Comparison of ENCODE assay signal across 16 mouse cellular contexts in genomic region chr11:55810685-55811084, GRCm38 (mm10).
DNase-seq lines count a peak whose midpoint lies in the region; ATAC-seq and TF ChIP-seq lines count a peak whose summit lies in the region.
"Had no signal": no experiment of that assay in that cellular context is flagged by ENCODE, and none has a peak within 500 bp of the region (broad histone marks: within the 10 kb centered on the region; RNA-seq: fewer than 3 reads in every experiment).

No protein-coding gene starts in this region.

- TF ChIP-seq EP300 in lung, postnatal 0 days (IDR thresholded peaks at IDR 0.05), result no peak

- no peak for ATAC-seq in forebrain, embryonic 11.5 days (replicated peaks; ENCODE audit: low FRiP score)
- ATAC-seq in lung, embryonic 14.5 days (ENCODE audit: insufficient read depth), result no peak
- ATAC-seq in lung, postnatal 0 days, result no peak
- ATAC-seq in neural tube, embryonic 11.5 days (ENCODE audit: insufficient read depth, low FRiP score, low TSS enrichment), result no peak
- ATAC-seq: forebrain, embryonic 15.5 days had no signal

- no peaks in the 10 kb centered on the region for H3K36me3 ChIP-seq in forebrain, embryonic 10.5 days (replicated peaks)
- no peaks in the 10 kb centered on the region for H3K36me3 ChIP-seq in forebrain, embryonic 11.5 days (ENCODE audit: control insufficient read depth, insufficient read depth, low read length)
- H3K36me3 ChIP-seq in lung, embryonic 14.5 days (ENCODE audit: insufficient read depth), result no peaks in the 10 kb centered on the region
- no peaks in the 10 kb centered on the region for H3K36me3 ChIP-seq in lung, postnatal 0 days (ENCODE audit: insufficient read depth, low read length)
- H3K36me3 ChIP-seq in neural tube, embryonic 11.5 days (ENCODE audit: control insufficient read depth, insufficient read depth, low read length), result no peaks in the 10 kb centered on the region
- H3K36me3 ChIP-seq: forebrain, embryonic 15.5 days; heart, embryonic 10.5 days; midbrain, embryonic 10.5 days had no signal

- H3K27ac ChIP-seq in forebrain, embryonic 10.5 days, result no peak overlapping the region
- H3K27ac ChIP-seq in forebrain, embryonic 11.5 days (ENCODE audit: low read depth, low read length), result no peak overlapping the region
- no peak overlapping the region for H3K27ac ChIP-seq in lung, embryonic 14.5 days (ENCODE audit: low read depth)
- no peak overlapping the region for H3K27ac ChIP-seq in lung, postnatal 0 days (ENCODE audit: low read length)
- no peak overlapping the region for H3K27ac ChIP-seq in neural tube, embryonic 11.5 days (ENCODE audit: low read depth, low read length)
- H3K27ac ChIP-seq: forebrain, embryonic 15.5 days; heart, embryonic 10.5 days; midbrain, embryonic 10.5 days had no signal

- no peaks in the 10 kb centered on the region for H3K9me3 ChIP-seq in forebrain, embryonic 10.5 days
- H3K9me3 ChIP-seq in forebrain, embryonic 11.5 days (ENCODE audit: control insufficient read depth, low read length), result no peaks in the 10 kb centered on the region
- no peaks in the 10 kb centered on the region for H3K9me3 ChIP-seq in lung, embryonic 14.5 days (ENCODE audit: low read depth, low read length)
- H3K9me3 ChIP-seq in lung, postnatal 0 days (ENCODE audit: low read length), result no peaks in the 10 kb centered on the region
- no peaks in the 10 kb centered on the region for H3K9me3 ChIP-seq in neural tube, embryonic 11.5 days (ENCODE audit: control insufficient read depth, low read length)
- H3K9me3 ChIP-seq: forebrain, embryonic 15.5 days; heart, embryonic 10.5 days; midbrain, embryonic 10.5 days had no signal

- peak; percentile 15 for DNase-seq in forebrain, embryonic 10.5 days (ENCODE audit: extremely low spot score, low spot score)
- DNase-seq in forebrain, embryonic 11.5 days (ENCODE audit: low spot score), result no peak
- peak; percentile 51 for DNase-seq in lung, embryonic 14.5 days
- no peak for DNase-seq in lung, postnatal 0 days (ENCODE audit: low spot score)
- DNase-seq in embryo, embryonic 11 days, result peak; percentile 23
- peak; percentile 19 for DNase-seq in neural tube, embryonic 11.5 days (ENCODE audit: low spot score)
- no peak for DNase-seq in right cerebral cortex, postnatal 10 days (ENCODE audit: low spot score in 2 of 2)
- no peak for DNase-seq in lung, postnatal 10 days
- DNase-seq: cerebellum, adult 9-10 months; kidney, adult 18-20 months; lung, postnatal 14 days; spleen, adult 18-20 months; thymus, postnatal 36 days had no signal

- no peak overlapping the region for H3K4me3 ChIP-seq in forebrain, embryonic 10.5 days
- H3K4me3 ChIP-seq in forebrain, embryonic 11.5 days (ENCODE audit: low read depth, low read length), result no peak overlapping the region
- H3K4me3 ChIP-seq in lung, embryonic 14.5 days (ENCODE audit: low read depth, low read length), result no peak overlapping the region
- no peak overlapping the region for H3K4me3 ChIP-seq in lung, postnatal 0 days (ENCODE audit: low read depth, low read length)
- no peak overlapping the region for H3K4me3 ChIP-seq in neural tube, embryonic 11.5 days (ENCODE audit: low read depth, low read length)
- H3K4me3 ChIP-seq: forebrain, embryonic 15.5 days; heart, embryonic 10.5 days; midbrain, embryonic 10.5 days had no signal

- no peak overlapping the region for H3K4me2 ChIP-seq in forebrain, embryonic 11.5 days (ENCODE audit: low read depth, low read length, severe bottlenecking)
- H3K4me2 ChIP-seq in lung, embryonic 14.5 days, result no peak overlapping the region
- H3K4me2 ChIP-seq in lung, postnatal 0 days (replicated peaks; ENCODE audit: low read depth, low read length), result no peak overlapping the region
- no peak overlapping the region for H3K4me2 ChIP-seq in neural tube, embryonic 11.5 days (ENCODE audit: low read depth)
- H3K4me2 ChIP-seq: forebrain, embryonic 15.5 days had no signal

- WGBS in forebrain, embryonic 10.5 days, result 86% methylated on average over 3 of the region's 3 CpGs
- 85% methylated on average over 3 of the region's 3 CpGs for WGBS in forebrain, embryonic 11.5 days
- 73% methylated on average over 3 of the region's 3 CpGs for WGBS in lung, embryonic 14.5 days
- WGBS in lung, postnatal 0 days, result 74% methylated on average over 3 of the region's 3 CpGs
- WGBS in neural tube, embryonic 11.5 days, result 85% methylated on average over 3 of the region's 3 CpGs

- no peak for TF ChIP-seq CTCF in lung, embryonic 14.5 days (IDR thresholded peaks at IDR 0.05; ENCODE audit: low read depth)
- TF ChIP-seq CTCF in lung, postnatal 0 days (IDR thresholded peaks at IDR 0.05), result no peak

- no peaks in the 10 kb centered on the region for H3K4me1 ChIP-seq in forebrain, embryonic 10.5 days
- no peaks in the 10 kb centered on the region for H3K4me1 ChIP-seq in forebrain, embryonic 11.5 days (replicated peaks; ENCODE audit: control insufficient read depth, insufficient read depth, low read length)
- H3K4me1 ChIP-seq in lung, embryonic 14.5 days (ENCODE audit: insufficient read depth), result no peaks in the 10 kb centered on the region
- H3K4me1 ChIP-seq in lung, postnatal 0 days (ENCODE audit: insufficient read depth, low read depth, low read length), result no peaks in the 10 kb centered on the region
- no peaks in the 10 kb centered on the region for H3K4me1 ChIP-seq in neural tube, embryonic 11.5 days (ENCODE audit: control insufficient read depth, insufficient read depth, low read length)
- H3K4me1 ChIP-seq: forebrain, embryonic 15.5 days; heart, embryonic 10.5 days; midbrain, embryonic 10.5 days had no signal

- no peaks in the 10 kb centered on the region for H3K27me3 ChIP-seq in forebrain, embryonic 10.5 days (ENCODE audit: poor library complexity, severe bottlenecking)
- no peaks in the 10 kb centered on the region for H3K27me3 ChIP-seq in forebrain, embryonic 11.5 days (ENCODE audit: control insufficient read depth, insufficient read depth, low read length)
- H3K27me3 ChIP-seq in lung, embryonic 14.5 days (ENCODE audit: insufficient read depth, low read length), result no peaks in the 10 kb centered on the region
- no peaks in the 10 kb centered on the region for H3K27me3 ChIP-seq in lung, postnatal 0 days (replicated peaks; ENCODE audit: insufficient read depth, low read length)
- H3K27me3 ChIP-seq in neural tube, embryonic 11.5 days (ENCODE audit: control insufficient read depth, insufficient read depth, low read length), result no peaks in the 10 kb centered on the region
- H3K27me3 ChIP-seq: forebrain, embryonic 15.5 days had no signal

- no peak overlapping the region for H3K9ac ChIP-seq in forebrain, embryonic 11.5 days (ENCODE audit: low read length)
- no peak overlapping the region for H3K9ac ChIP-seq in lung, embryonic 14.5 days
- H3K9ac ChIP-seq in lung, postnatal 0 days (replicated peaks; ENCODE audit: low read depth), result no peak overlapping the region
- no peak overlapping the region for H3K9ac ChIP-seq in neural tube, embryonic 11.5 days (ENCODE audit: low read length)
- H3K9ac ChIP-seq: forebrain, embryonic 15.5 days had no signal

Comparison
In these comparisons a context has a peak if more than half of its experiments do, and no peak if none do; other contexts are left out.
1. DNase-seq: peak in forebrain, embryonic 10.5 days (single experiment), lung, embryonic 14.5 days (single experiment), embryo, embryonic 11 days (single experiment) and neural tube, embryonic 11.5 days (single experiment); none in forebrain, embryonic 11.5 days (single experiment), lung, postnatal 0 days (single experiment), right cerebral cortex, postnatal 10 days (0 of 2) and lung, postnatal 10 days (single experiment).